Mouse (Mus musculus) heart, embryonic 13.5 days (tissue): ENCODE results near the gene Lmf1. TPM values are rescaled to one million over a fixed set of nuclear protein-coding genes. Genes with fewer than 3 reads are reported as not detected.

ENCODE experiments used
- ATAC-seq: fragments of 200-750 bp; cut with Nextera tagmentation; 2 replicates; pipeline ENCODE4 v1.8.0; 2017; ENCODE audit warnings: moderate TSS enrichment; ENCODE audit not compliant: insufficient number of reproducible peaks, low FRiP score, low TSS enrichment; ENCODE audit errors: extremely low read depth
- H3K27ac ChIP-seq: fragments of 300-500 bp; sonication (generic); replicated peaks from 2 replicates; pipeline ENCODE4 v1.5.1; 2015; ENCODE audit warnings: moderate library complexity, mild to moderate bottlenecking, inconsistent platforms
- H3K27me3 ChIP-seq: fragments of 300-500 bp; sonication (generic); replicated peaks from 2 replicates; pipeline ENCODE4 v1.6.1; 2015; ENCODE audit warnings: mild to moderate bottlenecking, inconsistent platforms
- H3K36me3 ChIP-seq: fragments of 300-500 bp; sonication (generic); 2 replicates; pipeline ENCODE4 v1.6.1; 2015; ENCODE audit warnings: mild to moderate bottlenecking, inconsistent platforms
- H3K4me1 ChIP-seq: fragments of 300-500 bp; sonication (generic); 2 replicates; pipeline ENCODE4 v1.6.1; 2015; ENCODE audit warnings: inconsistent platforms
- H3K4me2 ChIP-seq: fragments of 300-500 bp; sonication (generic); 2 replicates; pipeline ENCODE4 v1.6.1; 2015; ENCODE audit warnings: inconsistent platforms, mild to moderate bottlenecking, moderate library complexity
- H3K4me3 ChIP-seq: fragments of 300-500 bp; sonication (generic); 2 replicates; pipeline ENCODE4 v1.5.1; 2015; ENCODE audit warnings: moderate library complexity, mild to moderate bottlenecking, inconsistent platforms
- H3K9ac ChIP-seq: fragments of 300-500 bp; sonication (generic); 2 replicates; pipeline ENCODE4 v1.6.1; 2015; ENCODE audit warnings: inconsistent platforms, mild to moderate bottlenecking, moderate library complexity
- H3K9me3 ChIP-seq: fragments of 300-500 bp; sonication (generic); 2 replicates; pipeline ENCODE4 v1.6.1; 2016; ENCODE audit warnings: inconsistent platforms
- WGBS: fragments of 180-500 bp; shearing (Covaris S2); methylation state at CpG from one replicate; pipeline ENCODE4 v1.1.7; 2015; ENCODE audit warnings: mixed read lengths; 5-methylcytosine and 5-hydroxymethylcytosine counted together
- polyA plus RNA-seq: library from polyadenylated mRNA; unstranded; fragments of >200 nt; fragmentation: Nextera tagmentation; extraction: Ambion mirVana; gene quantifications from 2 replicates; pipeline ENCODE4 v1.2.1, GENCODE M21; 2015

Lmf1 gene
- polyA plus RNA-seq, 1 experiment from 2014 or later = 30.2 TPM

DNA sequence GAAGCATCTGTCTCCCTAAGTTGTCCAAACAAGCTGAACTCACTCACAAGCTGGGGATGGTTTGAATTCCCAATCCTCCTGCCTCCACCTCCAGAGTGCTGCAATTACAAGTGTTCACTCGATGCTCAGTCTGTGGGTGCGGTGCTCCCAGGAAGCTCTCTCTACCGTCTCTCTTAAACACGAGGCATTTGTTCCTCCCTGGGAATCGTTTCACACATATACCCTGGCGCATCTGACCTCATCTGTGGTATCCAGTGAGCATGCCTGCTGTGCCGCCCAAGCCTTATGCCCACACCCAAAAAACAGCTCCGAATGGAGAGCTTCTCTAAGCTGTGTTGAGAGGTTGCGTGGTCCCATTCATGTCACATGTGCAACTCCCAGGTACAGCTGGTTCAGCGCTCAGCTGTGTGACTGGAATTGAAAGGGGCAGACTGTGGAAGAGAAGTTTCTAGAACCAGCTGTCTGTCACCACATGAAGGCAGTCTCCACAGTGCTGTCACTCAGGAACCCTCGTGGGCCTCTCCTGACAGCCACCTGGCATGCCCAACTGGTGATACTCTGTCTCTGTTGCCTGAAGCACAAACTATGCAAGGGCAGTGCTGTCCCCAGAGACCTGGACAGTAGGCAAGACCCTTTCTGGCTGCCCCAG lies 29.4 kb downstream of the Lmf1 start:
- no peaks in the 10 kb centered on the region for H3K9me3 ChIP-seq
- H3K27me3 ChIP-seq = no peaks in the 10 kb centered on the region
- ATAC-seq = no peak
- peaks cover 21% of the 10 kb centered on the region for H3K36me3 ChIP-seq
- WGBS = 80% methylated on average over 11 of the region's 11 CpGs
- H3K4me3 ChIP-seq = no peak overlapping the region
- H3K4me1 ChIP-seq = peaks cover 53% of the 10 kb centered on the region
- no peak overlapping the region for H3K4me2 ChIP-seq
- H3K27ac ChIP-seq = no peak overlapping the region
- H3K9ac ChIP-seq = no peak overlapping the region

DNA sequence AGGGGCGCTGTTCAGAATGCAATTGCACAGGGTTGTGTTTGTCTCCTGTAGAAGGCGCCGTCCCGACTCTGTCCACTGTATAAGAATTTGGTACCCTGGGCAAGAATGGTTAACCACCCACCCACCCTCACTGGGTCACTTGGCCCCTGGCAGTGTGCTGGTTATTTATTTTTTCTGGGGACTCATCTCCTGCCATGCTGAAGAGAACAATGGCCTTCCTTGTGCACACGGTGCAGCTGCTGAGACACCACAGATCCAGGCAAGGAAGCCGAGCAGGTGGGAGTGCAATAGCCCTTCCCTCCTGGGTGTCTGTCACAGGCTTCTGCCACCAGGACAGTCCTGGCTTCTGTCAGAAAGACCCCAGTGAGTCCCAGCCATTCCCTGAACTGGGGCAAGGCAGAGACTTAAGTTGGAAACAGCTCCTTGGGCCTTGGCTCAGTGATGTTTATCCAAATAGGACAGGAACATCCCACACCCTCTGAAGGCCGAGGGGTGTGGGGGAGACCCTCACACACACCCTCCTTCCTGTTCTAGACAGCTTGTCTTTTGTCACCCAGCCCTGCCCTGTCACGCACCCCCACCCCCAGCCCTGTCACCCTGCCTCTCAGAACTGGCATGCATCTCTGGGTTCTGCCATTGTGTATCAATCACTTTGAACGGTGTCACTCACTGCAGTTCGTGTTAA lies 30.1 kb downstream of the Lmf1 start:
- Histone ChIP-seq H3K27ac (0 out of 2 replicates have a peak overlapping the region, but pooled peaks have one; percentile 59), H3K9ac (no peak overlapping the region), H3K4me2 (no peak overlapping the region), H3K9me3 (no peaks in the 10 kb centered on the region), H3K27me3 (no peaks in the 10 kb centered on the region), H3K4me3 (no peak overlapping the region), H3K36me3 (peaks cover 28% of the 10 kb centered on the region), H3K4me1 (peaks cover 53% of the 10 kb centered on the region)
- no peak for ATAC-seq
- WGBS = 61% methylated on average over 10 of the region's 10 CpGs

- Histone ChIP-seq H3K4me3 (no peak overlapping the region), H3K4me2 (no peak overlapping the region), H3K36me3 (peaks cover 34% of the 10 kb centered on the region), H3K9me3 (no peaks in the 10 kb centered on the region), H3K4me1 (peaks cover 53% of the 10 kb centered on the region), H3K27ac (peak overlapping the region; percentile 59; the same call in 1 of the 2 replicates), H3K27me3 (no peaks in the 10 kb centered on the region), H3K9ac (peak overlapping the region; percentile 4; the same call in 1 of the 2 replicates)
- ATAC-seq = no peak
- 54% methylated on average over 3 of the region's 3 CpGs for WGBS
Measured at GRCm38 (mm10) chr17:25609506-25609828, 30.6 kb downstream of the Lmf1 start.

GRCm38 (mm10) chr17:25610151-25610550 lies 31.3 kb downstream of the Lmf1 start:
- Histone ChIP-seq H3K4me3 (no peak overlapping the region), H3K9ac (0 out of 2 replicates have a peak overlapping the region, but pooled peaks have one; percentile 4), H3K4me1 (peaks cover 51% of the 10 kb centered on the region), H3K27me3 (no peaks in the 10 kb centered on the region), H3K9me3 (no peaks in the 10 kb centered on the region), H3K36me3 (peaks cover 40% of the 10 kb centered on the region), H3K27ac (peak overlapping the region; percentile 59), H3K4me2 (peak overlapping the region; percentile 25)
- WGBS = 26% methylated on average over 9 of the region's 9 CpGs
- peak; percentile 60; the same call in 1 of the 2 replicates for ATAC-seq

GRCm38 (mm10) chr17:25612537-25612936 lies 33.7 kb downstream of the Lmf1 start:
- no peak overlapping the region for H3K27ac ChIP-seq
- H3K4me2 ChIP-seq = no peak overlapping the region
- no peak overlapping the region for H3K4me3 ChIP-seq
- H3K9ac ChIP-seq = no peak overlapping the region
- H3K9me3 ChIP-seq = no peaks in the 10 kb centered on the region
- H3K36me3 ChIP-seq = peaks cover 55% of the 10 kb centered on the region
- peaks cover 41% of the 10 kb centered on the region for H3K4me1 ChIP-seq
- no peaks in the 10 kb centered on the region for H3K27me3 ChIP-seq
- no peak for ATAC-seq
- 82% methylated on average over 9 of the region's 9 CpGs for WGBS

- no peak overlapping the region for H3K27ac ChIP-seq
- H3K27me3 ChIP-seq = no peaks in the 10 kb centered on the region
- no peak overlapping the region for H3K4me3 ChIP-seq
- H3K4me2 ChIP-seq = no peak overlapping the region
- no peak overlapping the region for H3K9ac ChIP-seq
- peaks cover 46% of the 10 kb centered on the region for H3K4me1 ChIP-seq
- no peaks in the 10 kb centered on the region for H3K9me3 ChIP-seq
- 91% methylated on average over 6 of the region's 6 CpGs for WGBS
- peaks cover 50% of the 10 kb centered on the region for H3K36me3 ChIP-seq
- no peak for ATAC-seq
Measured at GRCm38 (mm10) chr17:25613323-25613722, 34.4 kb downstream of the Lmf1 start.

DNA sequence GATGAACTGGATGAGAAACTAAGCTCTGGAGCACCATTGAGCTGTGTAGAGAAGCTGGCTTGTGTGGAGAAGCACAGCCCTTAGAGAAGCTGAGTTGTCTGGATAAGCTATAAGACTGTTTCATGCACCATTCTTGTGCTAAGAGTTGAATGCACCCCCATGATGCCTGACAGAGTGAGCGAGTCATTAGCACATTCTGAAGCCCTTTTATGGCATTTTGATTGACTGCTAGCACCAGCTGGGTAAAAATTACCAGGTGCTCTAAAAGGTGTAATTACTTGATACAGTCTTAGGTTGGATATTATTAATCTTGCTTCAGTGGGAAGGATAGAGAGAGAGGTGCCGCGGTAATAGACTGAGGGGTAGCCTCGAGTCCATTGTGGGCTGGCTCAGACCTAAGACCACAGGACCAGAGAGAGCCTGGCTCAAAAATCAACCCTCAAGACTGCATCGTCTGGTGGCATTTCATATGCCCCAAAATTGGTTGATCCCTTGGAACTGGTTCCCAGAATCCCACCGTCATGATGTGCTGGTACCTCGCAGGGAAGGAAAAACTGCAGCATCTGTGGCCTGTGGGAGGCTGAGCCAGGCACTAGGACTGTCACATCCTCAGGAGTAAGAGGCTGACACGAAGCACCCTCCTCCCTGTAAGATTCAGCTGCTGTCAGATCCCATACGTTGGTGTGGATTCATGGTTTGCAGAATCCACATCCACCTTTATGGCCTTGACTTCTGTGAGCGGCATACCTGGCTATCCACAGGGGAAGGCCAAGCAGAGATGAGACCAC lies 36.0 kb downstream of the Lmf1 start:
- H3K9ac ChIP-seq = no peak overlapping the region
- no peaks in the 10 kb centered on the region for H3K27me3 ChIP-seq
- no peak overlapping the region for H3K4me3 ChIP-seq
- no peak overlapping the region for H3K27ac ChIP-seq
- no peak for ATAC-seq
- WGBS = 87% methylated on average over 10 of the region's 10 CpGs
- no peaks in the 10 kb centered on the region for H3K9me3 ChIP-seq
- H3K36me3 ChIP-seq = peaks cover 46% of the 10 kb centered on the region
- peaks cover 42% of the 10 kb centered on the region for H3K4me1 ChIP-seq
- no peak overlapping the region for H3K4me2 ChIP-seq

DNA sequence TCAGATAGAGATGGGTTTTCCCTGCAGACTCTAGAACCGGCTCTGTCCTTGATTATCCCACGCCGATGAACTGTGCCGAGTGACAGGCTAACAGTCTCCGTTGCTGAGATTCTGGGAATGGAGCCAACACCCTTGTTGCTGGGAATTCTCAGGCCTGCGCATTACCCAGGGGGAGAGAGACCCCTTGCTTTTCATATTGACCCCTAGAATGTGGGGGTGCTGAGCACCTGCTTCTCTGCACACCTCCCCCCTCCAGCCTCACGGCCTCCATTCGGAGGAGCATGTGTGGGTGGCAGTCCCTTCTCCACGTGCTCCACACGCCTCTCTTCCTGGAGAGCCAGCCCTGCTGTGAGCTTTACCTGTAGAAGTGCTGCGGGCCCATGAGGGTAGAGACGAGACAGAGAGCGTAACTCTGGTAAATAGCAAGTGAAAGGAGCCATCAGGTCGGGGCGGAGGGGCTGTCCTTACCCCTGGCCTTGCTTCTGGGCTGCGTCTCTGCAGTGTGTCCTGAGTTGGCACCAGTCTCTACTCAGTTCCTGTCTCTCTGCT lies 39.7 kb downstream of the Lmf1 start:
- WGBS = 34% methylated on average over 16 of the region's 16 CpGs
- no peaks in the 10 kb centered on the region for H3K27me3 ChIP-seq
- H3K9ac ChIP-seq = peak overlapping the region; percentile 4; the same call in 1 of the 2 replicates
- H3K9me3 ChIP-seq = no peaks in the 10 kb centered on the region
- H3K36me3 ChIP-seq = peaks cover 45% of the 10 kb centered on the region
- peak overlapping the region; percentile 38 for H3K4me2 ChIP-seq
- H3K4me3 ChIP-seq = no peak overlapping the region
- peak overlapping the region; percentile 62 for H3K27ac ChIP-seq
- ATAC-seq = no peak; the same call in 1 of the 2 replicates
- H3K4me1 ChIP-seq = peaks cover 22% of the 10 kb centered on the region

- no peak overlapping the region for H3K9ac ChIP-seq
Measured at GRCm38 (mm10) chr17:25623441-25623840, 44.6 kb downstream of the Lmf1 start.

DNA sequence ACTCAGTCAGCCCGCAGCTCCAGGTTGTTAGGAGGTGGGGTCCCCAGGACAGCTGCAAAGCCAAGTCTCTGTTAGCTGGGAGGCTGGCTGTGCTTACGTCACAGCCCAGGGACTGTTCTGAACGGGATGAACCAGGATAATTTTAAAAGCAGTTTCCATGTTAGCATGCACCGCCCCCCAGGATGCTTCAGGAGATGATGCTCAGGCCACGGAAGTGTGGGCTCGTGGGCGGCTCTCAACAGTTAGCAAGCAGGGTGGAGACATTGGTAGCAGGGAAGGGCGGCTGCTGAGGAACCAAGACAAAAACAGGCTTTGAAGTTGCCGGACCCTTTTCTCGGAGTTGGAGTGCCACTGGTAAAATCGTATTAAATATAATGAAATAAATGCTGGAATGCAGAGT lies 45.0 kb downstream of the Lmf1 start:
- no peaks in the 10 kb centered on the region for H3K9me3 ChIP-seq
- H3K4me2 ChIP-seq = no peak overlapping the region
- no peak overlapping the region for H3K27ac ChIP-seq
- H3K4me3 ChIP-seq = no peak overlapping the region
- peaks cover 18% of the 10 kb centered on the region; the same call in 1 of the 2 replicates for H3K36me3 ChIP-seq
- no peak overlapping the region for H3K9ac ChIP-seq
- H3K4me1 ChIP-seq = peaks cover 35% of the 10 kb centered on the region
- no peaks in the 10 kb centered on the region for H3K27me3 ChIP-seq
- no peak for ATAC-seq
- WGBS = 79% methylated on average over 11 of the region's 11 CpGs

More at GRCm38 (mm10) chr17:25623441-25623840, 44.6 kb downstream of the Lmf1 start:
- H3K27ac ChIP-seq = no peak overlapping the region
- H3K4me1 ChIP-seq = peaks cover 40% of the 10 kb centered on the region
- WGBS = 78% methylated on average over 4 of the region's 4 CpGs
- H3K27me3 ChIP-seq = no peaks in the 10 kb centered on the region
- no peaks in the 10 kb centered on the region for H3K9me3 ChIP-seq
- no peak overlapping the region for H3K4me3 ChIP-seq
- ATAC-seq = no peak
- no peak overlapping the region for H3K4me2 ChIP-seq
- peaks cover 18% of the 10 kb centered on the region; the same call in 1 of the 2 replicates for H3K36me3 ChIP-seq
